Mouse (Mus musculus): Measurements from ENCODE around the gene Gna13. TPM values are rescaled to one million over a fixed set of nuclear protein-coding genes. Genes with fewer than 3 reads are reported as not detected.

Gene Gna13
- polyA plus RNA-seq (2015; fragmentation: Nextera tagmentation; extraction: Ambion mirVana): 16.3 and 16.8 TPM in 2 replicates

GRCm38 (mm10) chr11:109362463-109363190 is at the start of gene Gna13:
Gene Gna13, plus strand, starts transcription at chr11:109362831.
- Histone ChIP-seq H3K36me3 (ENCODE audit: poor library complexity, severe bottlenecking) (peaks cover 19% of the 10 kb centered on the region), H3K4me3 (peak within 1 kb of the TSS; percentile 93), H3K9ac (peak within 1 kb of the TSS; percentile 86), H3K27me3 (peaks cover 9% of the 10 kb centered on the region; the same call in 1 of the 2 replicates), H3K4me1 (peaks cover 81% of the 10 kb centered on the region), H3K27ac (peak within 1 kb of the TSS; percentile 91), H3K4me2 (peak within 1 kb of the TSS; percentile 78), H3K9me3 (replicated peaks) (no peaks in the 10 kb centered on the region)
- under 1% methylated on average over 70 of the region's 89 CpGs for WGBS
- ATAC-seq: peak; percentile 73

GRCm38 (mm10) chr11:109316921-109317320 is 45.7 kb upstream of the Gna13 start:
- Histone ChIP-seq H3K9ac (no peak overlapping the region), H3K4me1 (peaks cover 19% of the 10 kb centered on the region), H3K36me3 (ENCODE audit: poor library complexity, severe bottlenecking) (no peaks in the 10 kb centered on the region), H3K9me3 (replicated peaks) (no peaks in the 10 kb centered on the region), H3K4me3 (no peak overlapping the region), H3K27me3 (peaks cover 31% of the 10 kb centered on the region), H3K27ac (no peak overlapping the region), H3K4me2 (no peak overlapping the region)
- no peak for ATAC-seq
- WGBS: 43% methylated on average over 4 of the region's 4 CpGs

GRCm38 (mm10) chr11:109319471-109319870 is 43.2 kb upstream of the Gna13 start:
- peaks cover 15% of the 10 kb centered on the region for H3K4me1 ChIP-seq
- WGBS: 90% methylated on average over 4 of the region's 4 CpGs

GRCm38 (mm10) chr11:109319946-109320345 is 42.7 kb upstream of the Gna13 start:
- Histone ChIP-seq H3K4me3 (no peak overlapping the region), H3K27me3 (peaks cover 17% of the 10 kb centered on the region), H3K4me2 (no peak overlapping the region; the same call in 1 of the 2 replicates), H3K36me3 (ENCODE audit: poor library complexity, severe bottlenecking) (no peaks in the 10 kb centered on the region), H3K4me1 (peaks cover 15% of the 10 kb centered on the region), H3K27ac (peak overlapping the region; percentile 83), H3K9ac (no peak overlapping the region), H3K9me3 (replicated peaks) (no peaks in the 10 kb centered on the region)
- ATAC-seq: peak; percentile 46; the same call in 1 of the 2 replicates
- 85% methylated on average over 5 of the region's 5 CpGs for WGBS

More at GRCm38 (mm10) chr11:109319471-109319870, 43.2 kb upstream of the Gna13 start:
- no peak overlapping the region for H3K4me3 ChIP-seq
- peaks cover 19% of the 10 kb centered on the region for H3K27me3 ChIP-seq
- H3K9me3 ChIP-seq (replicated peaks): no peaks in the 10 kb centered on the region
- H3K27ac ChIP-seq: peak overlapping the region; percentile 15; the same call in 1 of the 2 replicates
- H3K9ac ChIP-seq: no peak overlapping the region
- H3K4me2 ChIP-seq: no peak overlapping the region
- H3K36me3 ChIP-seq (ENCODE audit: poor library complexity, severe bottlenecking): no peaks in the 10 kb centered on the region
- no peak for ATAC-seq

GRCm38 (mm10) chr11:109320361-109320933 is 42.2 kb upstream of the Gna13 start:
- 0 out of 2 replicates have a peak overlapping the region, but pooled peaks have one; percentile 30 for H3K9ac ChIP-seq
- H3K9me3 ChIP-seq (replicated peaks): no peaks in the 10 kb centered on the region
- H3K27ac ChIP-seq: peak overlapping the region; percentile 83
- peaks cover 15% of the 10 kb centered on the region for H3K4me1 ChIP-seq
- peak; percentile 98 for ATAC-seq
- 16% methylated on average over 8 of the region's 8 CpGs for WGBS
- no peaks in the 10 kb centered on the region for H3K36me3 ChIP-seq (ENCODE audit: poor library complexity, severe bottlenecking)
- H3K4me2 ChIP-seq: no peak overlapping the region; the same call in 1 of the 2 replicates
- H3K27me3 ChIP-seq: peaks cover 12% of the 10 kb centered on the region
- no peak overlapping the region for H3K4me3 ChIP-seq

- no peaks in the 10 kb centered on the region; the same call in 1 of the 2 replicates for H3K27me3 ChIP-seq
- no peak overlapping the region for H3K4me2 ChIP-seq
- no peak for ATAC-seq
- no peaks in the 10 kb centered on the region for H3K36me3 ChIP-seq (ENCODE audit: poor library complexity, severe bottlenecking)
- H3K9me3 ChIP-seq (replicated peaks): no peaks in the 10 kb centered on the region
- 80% methylated on average over 13 of the region's 13 CpGs for WGBS
- H3K4me3 ChIP-seq: no peak overlapping the region
- H3K9ac ChIP-seq: no peak overlapping the region
- no peak overlapping the region for H3K27ac ChIP-seq
- peaks cover 12% of the 10 kb centered on the region for H3K4me1 ChIP-seq
Observed at GRCm38 (mm10) chr11:109326270-109326669, 36.4 kb upstream of the Gna13 start.

- no peak overlapping the region for H3K4me2 ChIP-seq
- WGBS: 26% methylated on average over 3 of the region's 3 CpGs
- H3K27ac ChIP-seq: no peak overlapping the region
Observed at GRCm38 (mm10) chr11:109327381-109327780, 35.2 kb upstream of the Gna13 start.

GRCm38 (mm10) chr11:109327952-109328351 is 34.7 kb upstream of the Gna13 start:
- H3K27ac ChIP-seq: no peak overlapping the region
- H3K4me1 ChIP-seq: peaks cover 17% of the 10 kb centered on the region
- H3K27me3 ChIP-seq: no peaks in the 10 kb centered on the region; the same call in 1 of the 2 replicates
- no peaks in the 10 kb centered on the region for H3K9me3 ChIP-seq (replicated peaks)
- H3K9ac ChIP-seq: no peak overlapping the region
- no peak overlapping the region for H3K4me3 ChIP-seq
- no peak for ATAC-seq
- WGBS: 88% methylated on average over 10 of the region's 10 CpGs
- no peaks in the 10 kb centered on the region for H3K36me3 ChIP-seq (ENCODE audit: poor library complexity, severe bottlenecking)
- no peak overlapping the region for H3K4me2 ChIP-seq

More at GRCm38 (mm10) chr11:109327381-109327780, 35.2 kb upstream of the Gna13 start:
- no peak overlapping the region for H3K9ac ChIP-seq
- H3K4me3 ChIP-seq: no peak overlapping the region
- peaks cover 17% of the 10 kb centered on the region for H3K4me1 ChIP-seq
- no peaks in the 10 kb centered on the region; the same call in 1 of the 2 replicates for H3K27me3 ChIP-seq
- no peaks in the 10 kb centered on the region for H3K9me3 ChIP-seq (replicated peaks)
- no peak for ATAC-seq
- no peaks in the 10 kb centered on the region for H3K36me3 ChIP-seq (ENCODE audit: poor library complexity, severe bottlenecking)

GRCm38 (mm10) chr11:109329331-109329730 is 33.3 kb upstream of the Gna13 start:
- no peak overlapping the region for H3K4me3 ChIP-seq
- peaks cover 17% of the 10 kb centered on the region for H3K4me1 ChIP-seq
- no peak overlapping the region for H3K27ac ChIP-seq
- 71% methylated on average over 4 of the region's 4 CpGs for WGBS
- no peaks in the 10 kb centered on the region for H3K36me3 ChIP-seq (ENCODE audit: poor library complexity, severe bottlenecking)
- no peaks in the 10 kb centered on the region for H3K9me3 ChIP-seq (replicated peaks)
- no peaks in the 10 kb centered on the region; the same call in 1 of the 2 replicates for H3K27me3 ChIP-seq
- ATAC-seq: no peak
- no peak overlapping the region for H3K9ac ChIP-seq
- no peak overlapping the region for H3K4me2 ChIP-seq

GRCm38 (mm10) chr11:109330706-109331393 is 31.8 kb upstream of the Gna13 start:
- Histone ChIP-seq H3K4me3 (no peak overlapping the region), H3K4me2 (peak overlapping the region; percentile 48), H3K9me3 (replicated peaks) (no peaks in the 10 kb centered on the region), H3K27ac (no peak overlapping the region), H3K27me3 (no peaks in the 10 kb centered on the region; the same call in 1 of the 2 replicates), H3K36me3 (ENCODE audit: poor library complexity, severe bottlenecking) (no peaks in the 10 kb centered on the region), H3K4me1 (peaks cover 17% of the 10 kb centered on the region), H3K9ac (no peak overlapping the region)
- 37% methylated on average over 17 of the region's 17 CpGs for WGBS
- peak; percentile 66 for ATAC-seq

- Histone ChIP-seq H3K27me3 (no peaks in the 10 kb centered on the region; the same call in 1 of the 2 replicates), H3K36me3 (ENCODE audit: poor library complexity, severe bottlenecking) (no peaks in the 10 kb centered on the region), H3K9me3 (replicated peaks) (no peaks in the 10 kb centered on the region), H3K27ac (no peak overlapping the region), H3K4me1 (peaks cover 17% of the 10 kb centered on the region), H3K4me2 (peak overlapping the region; percentile 48), H3K9ac (no peak overlapping the region), H3K4me3 (no peak overlapping the region)
- peak; percentile 97 for ATAC-seq
- 3% methylated on average over 6 of the region's 6 CpGs for WGBS
Observed at GRCm38 (mm10) chr11:109331424-109331824, 31.2 kb upstream of the Gna13 start.

GRCm38 (mm10) chr11:109332722-109333121 is 29.9 kb upstream of the Gna13 start:
- Histone ChIP-seq H3K4me3 (no peak overlapping the region), H3K36me3 (ENCODE audit: poor library complexity, severe bottlenecking) (no peaks in the 10 kb centered on the region), H3K9me3 (replicated peaks) (no peaks in the 10 kb centered on the region), H3K27me3 (no peaks in the 10 kb centered on the region), H3K27ac (no peak overlapping the region), H3K4me2 (no peak overlapping the region), H3K4me1 (peaks cover 11% of the 10 kb centered on the region), H3K9ac (no peak overlapping the region)
- ATAC-seq: no peak
- WGBS: 66% methylated on average over 6 of the region's 6 CpGs

All from forebrain, embryonic 13.5 days (tissue).